Mouse (Mus musculus) liver, postnatal 0 days (tissue): ENCODE measurements around the gene Cul9.

Experiments used
- CTCF ChIP-seq: sonication (generic); IDR thresholded peaks from 2 replicates; pipeline ENCODE4 v1.5.1; 2016; ENCODE audit warnings: antibody characterized with exemption, low read depth
- EP300 ChIP-seq: IDR thresholded peaks from 2 replicates; pipeline ENCODE4 v1.6.1; 2016; ENCODE audit warnings: antibody characterized with exemption, low read depth, mild to moderate bottlenecking

DNA sequence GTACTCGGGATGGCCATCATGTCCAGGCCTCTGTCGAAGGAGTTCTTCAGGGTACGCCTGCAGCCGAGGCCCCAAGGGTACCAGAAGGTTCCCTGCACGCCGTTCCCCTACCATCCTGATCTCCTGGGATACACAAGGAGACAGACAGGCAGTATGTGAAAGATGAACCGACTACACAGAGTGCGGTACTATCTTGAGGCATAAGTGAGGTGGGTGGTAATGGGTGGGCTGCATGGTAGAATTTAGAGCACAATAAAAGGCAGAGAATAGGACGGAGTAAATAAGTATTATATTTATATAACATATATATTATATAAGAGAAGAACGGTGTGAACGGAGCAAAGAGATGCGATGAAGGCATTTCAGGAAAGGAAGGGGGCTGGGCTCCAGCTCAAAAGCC lies 2.5 kb downstream of the Cul9 start:
- TF ChIP-seq CTCF (no peak), EP300 (no peak)
